Mouse (Mus musculus) megakaryocyte, adult 5-6 weeks (primary cell): ENCODE data around the gene Mtmr12. TPM values are rescaled to one million over a fixed set of nuclear protein-coding genes. Genes with fewer than 3 reads are reported as not detected.

Source experiments
- ATAC-seq: 2 replicates; pipeline ENCODE4 v1.8.0; 2016; ENCODE audit warnings: mild to moderate bottlenecking, inconsistent platforms; ENCODE audit not compliant: poor library complexity, severe bottlenecking
- total RNA-seq, 2 experiments: library from RNA; stranded (forward) in 1 of 2; stranded (reverse) in 1 of 2; fragments of 153-499, 151-499 nt in 1 of 2; fragments of 221-1000, 200-1000 nt in 1 of 2; gene quantifications; 2 replicates each; pipeline versions ENCODE4 v1.2.3 to v1.2.4; 2015 to 2017

Gene Mtmr12
- total RNA-seq, 2 experiments from 2014 or later: 17.4 to 20.6 TPM

DNA sequence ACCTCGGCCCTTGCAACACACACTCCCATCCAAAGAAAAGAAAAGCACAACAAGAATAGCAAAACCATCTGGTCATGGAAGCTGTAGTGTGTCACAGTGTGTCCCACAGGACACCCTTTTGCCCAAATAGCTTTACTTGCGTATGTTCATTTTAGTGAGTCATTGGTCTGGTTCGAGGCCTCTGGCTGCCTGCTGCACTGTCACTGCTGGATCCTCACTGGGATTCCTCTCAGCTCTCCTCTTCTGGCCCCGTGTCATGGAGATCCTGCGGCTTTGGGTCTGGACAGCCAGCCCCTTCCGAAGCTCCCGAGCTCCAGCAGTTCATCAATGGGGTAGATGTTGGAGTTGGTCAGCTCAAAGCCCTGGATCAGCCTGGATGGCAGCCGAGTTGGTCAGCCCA, 113.6 kb downstream of the Mtmr12 start:
- ATAC-seq: no peak

DNA sequence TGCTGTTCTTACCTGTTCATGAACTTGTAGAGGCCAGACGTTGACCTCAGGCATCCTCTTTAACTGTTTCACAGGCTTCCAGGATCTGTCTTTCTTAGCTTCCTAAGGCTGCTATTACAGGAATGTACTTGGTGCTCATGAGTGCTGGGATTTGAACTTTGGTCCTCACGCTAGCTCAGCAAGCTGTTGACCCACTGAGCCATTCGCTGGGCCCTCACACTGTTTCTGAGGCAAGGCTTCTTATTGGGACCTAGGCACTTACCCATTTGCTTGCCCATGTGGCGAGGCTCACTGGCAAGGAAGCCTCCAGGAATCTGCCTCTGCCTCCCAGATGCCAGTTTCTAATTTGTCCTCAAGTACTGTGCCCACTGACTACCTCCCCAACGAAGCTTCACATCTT, 115.1 kb downstream of the Mtmr12 start:
- no peak for ATAC-seq

DNA sequence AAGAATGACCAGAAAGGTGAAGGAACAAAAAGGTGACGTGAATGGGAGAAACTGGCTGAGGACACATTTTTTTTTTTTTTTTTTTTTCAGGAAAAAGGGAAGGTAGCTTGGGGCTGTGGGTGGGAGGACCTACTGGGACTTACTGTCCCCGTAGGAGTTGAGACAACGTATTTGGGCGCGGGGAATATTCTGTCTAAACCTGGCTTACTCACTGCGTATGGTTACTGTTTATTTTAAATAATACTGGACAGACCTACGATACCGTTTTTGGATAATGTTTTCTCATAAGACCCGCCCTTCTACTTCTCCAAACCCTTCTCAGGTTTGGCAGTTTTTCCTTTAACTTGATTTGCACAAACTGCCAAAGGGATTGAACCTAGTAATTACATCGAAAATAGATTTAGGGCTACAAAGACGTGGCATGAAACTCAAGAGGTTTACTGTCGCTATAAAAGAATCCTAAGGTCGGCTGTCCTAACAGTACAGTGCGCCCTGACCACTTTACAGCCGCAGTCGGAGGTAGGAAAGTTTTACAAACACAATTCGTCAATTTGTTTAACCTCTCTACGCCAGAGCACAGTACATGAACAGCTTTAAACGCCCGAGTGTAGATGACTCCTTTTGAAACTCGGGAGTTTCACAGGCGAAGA, 115.7 kb downstream of the Mtmr12 start:
- peak; percentile 20 for ATAC-seq

DNA sequence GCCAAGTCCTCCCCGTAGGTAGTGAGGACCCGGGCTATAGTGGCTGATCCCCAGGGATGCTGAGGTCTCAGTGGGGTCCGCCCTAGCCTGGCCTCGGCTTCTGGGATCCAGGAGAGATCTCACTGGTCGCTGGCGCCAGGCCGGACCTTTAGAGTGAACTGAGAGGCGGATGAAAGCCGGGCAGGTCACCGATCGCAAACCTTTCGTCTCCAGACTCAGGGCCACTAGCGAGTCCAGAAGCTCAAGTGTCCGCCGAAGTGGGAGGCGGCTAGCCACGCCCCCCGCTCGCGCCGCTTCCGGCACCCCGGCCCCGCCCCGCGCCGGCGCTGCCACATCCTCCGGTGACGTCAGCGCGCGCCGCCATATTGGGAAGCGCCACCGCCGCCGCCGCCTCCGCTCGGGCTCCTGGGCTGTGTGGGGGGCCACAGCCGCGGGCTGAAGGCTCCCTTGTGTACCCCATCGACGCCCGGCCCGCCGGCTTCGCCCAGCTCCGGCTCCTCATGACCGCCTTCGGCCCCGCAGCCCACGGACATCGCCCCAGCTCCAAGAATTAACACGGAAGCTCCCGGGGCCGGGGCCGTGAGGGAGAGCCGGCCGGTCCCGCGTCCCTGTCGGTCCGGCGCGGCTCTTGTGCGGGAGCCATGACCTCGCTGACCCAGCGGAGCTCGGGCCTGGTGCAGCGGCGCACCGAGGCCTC, 116.4 kb downstream of the Mtmr12 start, which contains the start of gene Golph3:
TSS of gene Golph3 (plus strand) at position 360 of the 697 bp plus-strand sequence.
- peak; percentile 90 for ATAC-seq

DNA sequence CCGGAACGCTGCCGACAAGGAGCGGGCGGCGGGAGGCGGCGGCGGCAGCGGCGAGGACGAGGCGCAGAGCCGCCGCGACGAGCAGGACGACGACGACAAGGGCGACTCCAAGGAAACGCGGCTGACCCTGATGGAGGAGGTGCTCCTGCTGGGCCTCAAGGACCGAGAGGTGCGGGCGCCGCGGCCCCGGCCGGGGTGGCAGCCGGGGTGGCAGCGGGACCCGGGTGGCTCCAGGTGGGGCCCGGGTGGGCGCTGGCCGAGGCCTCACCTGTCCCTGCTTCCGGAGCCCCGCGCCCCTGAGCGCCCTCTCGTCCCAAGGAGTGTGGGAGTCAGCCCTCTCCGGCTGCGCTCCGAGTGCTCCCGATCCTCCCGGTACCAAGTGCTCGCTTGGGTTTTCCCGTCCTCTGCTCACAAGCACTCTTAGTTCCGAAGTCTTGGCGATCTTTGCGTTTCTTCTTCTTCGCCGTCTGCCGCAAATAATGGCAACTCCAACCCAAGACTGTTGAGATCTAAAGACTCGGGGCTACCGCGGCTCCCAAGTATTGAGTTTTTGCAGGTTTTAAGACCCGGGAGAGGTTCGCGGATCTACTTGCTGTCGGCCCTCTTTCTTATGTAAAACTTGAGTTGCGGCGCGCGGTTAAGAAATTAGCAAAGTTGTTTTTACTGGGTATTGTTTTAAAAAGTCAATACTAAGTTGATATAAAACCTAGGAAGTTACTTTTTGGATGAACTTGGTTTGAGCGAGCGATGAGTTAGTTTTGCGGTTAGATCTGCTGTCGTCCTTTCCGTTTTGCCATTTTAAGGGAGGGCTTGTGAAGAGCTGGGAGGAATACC, 117.2 kb downstream of the Mtmr12 start, which contains the start of gene 1810049J17Rik:
TSS of gene 1810049J17Rik (minus strand) at position 112 of the 834 bp plus-strand sequence.
- ATAC-seq: peak; percentile 20

DNA sequence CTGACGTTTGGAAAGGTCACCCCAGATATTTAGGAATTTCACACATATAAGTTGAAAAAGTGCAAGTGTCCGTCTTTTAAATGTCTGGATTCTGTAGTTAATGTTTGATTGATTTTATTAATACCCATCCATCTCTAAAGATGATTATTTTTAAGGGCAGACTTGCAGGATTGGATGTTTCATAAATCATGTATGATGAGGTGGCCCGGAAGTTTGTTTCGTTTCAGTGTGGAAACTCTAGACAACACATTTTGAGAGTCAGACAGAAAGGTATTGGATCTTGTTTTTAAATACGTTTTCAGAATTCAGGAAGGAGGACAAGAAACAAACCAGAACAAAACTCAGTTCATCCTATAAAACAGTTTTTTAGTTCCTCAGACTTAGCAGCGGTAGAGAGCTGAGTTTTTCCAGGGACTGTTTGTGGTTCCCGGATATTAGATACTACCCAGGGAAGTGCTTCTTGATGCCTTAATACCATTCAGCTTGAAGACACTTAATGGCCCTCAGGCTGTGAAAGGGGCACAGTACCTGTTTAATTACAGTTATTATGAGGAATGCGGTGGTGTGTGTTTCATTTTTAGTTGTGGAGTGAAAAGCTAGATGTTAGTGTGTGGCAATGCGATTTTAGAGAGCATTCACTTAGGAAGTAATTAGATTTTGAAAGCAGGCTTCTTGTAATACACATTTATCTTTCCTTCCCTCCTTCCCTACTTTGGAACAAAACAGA, 118.0 kb downstream of the Mtmr12 start:
- ATAC-seq: no peak

Other genes starting within 250 kb of the Mtmr12 start
- 639 and 700 TPM in 2 replicates for gene Sub1, start 208.0 kb upstream of the Mtmr12 start, total RNA-seq (2015)
- 625 and 748 TPM in 2 replicates for gene Sub1, start 208.0 kb upstream of the Mtmr12 start, total RNA-seq (2017)
- gene Zfr, start 87.2 kb upstream of the Mtmr12 start, total RNA-seq (2015): 111 and 115 TPM in 2 replicates
- 47.1 and 49.6 TPM in 2 replicates for gene Zfr, start 87.2 kb upstream of the Mtmr12 start, total RNA-seq (2017)
- gene Golph3, start 116.4 kb downstream of the Mtmr12 start, total RNA-seq (2015): 114 and 122 TPM in 2 replicates
- 91.6 and 103 TPM in 2 replicates for gene Golph3, start 116.4 kb downstream of the Mtmr12 start, total RNA-seq (2017)
- gene 1810049J17Rik, start 116.9 kb downstream of the Mtmr12 start, total RNA-seq (2015): not detected in 2 replicates
- not detected in 2 replicates for gene 1810049J17Rik, start 116.9 kb downstream of the Mtmr12 start, total RNA-seq (2017)